Mouse (Mus musculus): Measurements from ENCODE around the gene Setd3.

DNA sequence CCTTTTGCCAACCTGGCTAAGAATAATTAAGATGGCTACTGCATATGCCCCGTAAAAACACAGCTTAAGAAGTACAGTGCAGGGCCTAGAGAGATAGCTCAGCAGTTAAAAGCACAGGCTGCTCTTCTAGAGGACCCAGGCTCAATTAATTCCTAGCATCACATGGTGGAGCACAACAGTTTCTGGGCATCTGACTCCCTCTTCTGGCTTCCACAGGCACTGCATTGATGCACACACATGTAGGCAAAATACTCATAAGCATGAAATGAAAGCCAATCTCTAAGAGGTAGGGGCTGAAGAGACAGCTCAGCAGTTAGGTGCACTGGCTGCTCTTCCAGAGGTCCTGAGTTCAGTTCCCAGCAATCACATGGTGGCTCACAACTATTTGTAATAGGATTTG lies 17.1 kb downstream of the Setd3 start:
- no peak for TF ChIP-seq POLR2A (IDR thresholded peaks at IDR 0.05; ENCODE audit: insufficient read depth, low read depth, low read length)
- TF ChIP-seq CTCF (IDR thresholded peaks at IDR 0.05) = peak; percentile 58
- no peak for TF ChIP-seq EP300 (IDR thresholded peaks at IDR 0.05; ENCODE audit: insufficient read depth, low read depth, low read length)

Data from heart, adult 2 months (tissue).